Mouse (Mus musculus) hindbrain, embryonic 11.5 days (tissue): Measurements from ENCODE around the gene Rgl1. TPM values are rescaled to one million over a fixed set of nuclear protein-coding genes. Genes with fewer than 3 reads are reported as not detected.

ENCODE experiments used
- ATAC-seq: fragments of 200-750 bp; cut with Nextera tagmentation; 2 replicates; pipeline ENCODE4 v1.8.0; 2017; ENCODE audit warnings: mild to moderate bottlenecking, moderate TSS enrichment, moderate library complexity; ENCODE audit not compliant: low FRiP score
- DNase-seq: peaks from one replicate; pipeline ENCODE4 v3.0.0-alpha.2; 2015; ENCODE audit warnings: low spot score
- H3K27ac ChIP-seq: fragments of 300-500 bp; sonication (generic); 2 replicates; pipeline ENCODE4 v1.5.1; 2014; ENCODE audit warnings: mild to moderate bottlenecking, low read depth, low read length
- H3K27me3 ChIP-seq: fragments of 300-500 bp; sonication (generic); 2 replicates; pipeline ENCODE4 v1.6.1; 2014; ENCODE audit warnings: mild to moderate bottlenecking, low read length, moderate library complexity, mixed read lengths; ENCODE audit not compliant: control insufficient read depth, insufficient read depth
- H3K36me3 ChIP-seq: fragments of 300-500 bp; sonication (generic); 2 replicates; pipeline ENCODE4 v1.6.1; 2014; ENCODE audit warnings: mild to moderate bottlenecking, low read length, moderate library complexity, mixed read lengths; ENCODE audit not compliant: control insufficient read depth, insufficient read depth
- H3K4me1 ChIP-seq: fragments of 300-500 bp; sonication (generic); replicated peaks from 2 replicates; pipeline ENCODE4 v1.6.1; 2014; ENCODE audit warnings: low read length, mixed read lengths; ENCODE audit not compliant: control insufficient read depth, insufficient read depth
- H3K4me2 ChIP-seq: fragments of 300-500 bp; sonication (generic); replicated peaks from 2 replicates; pipeline ENCODE4 v1.6.1; 2014; ENCODE audit warnings: mild to moderate bottlenecking, low read depth, low read length
- H3K4me3 ChIP-seq: fragments of 300-500 bp; sonication (generic); 2 replicates; pipeline ENCODE4 v1.5.1; 2014; ENCODE audit warnings: low read depth, low read length
- H3K9ac ChIP-seq: fragments of 300-500 bp; sonication (generic); 2 replicates; pipeline ENCODE4 v1.6.1; 2014; ENCODE audit warnings: low read depth, low read length
- H3K9me3 ChIP-seq: fragments of 300-500 bp; sonication (generic); 2 replicates; pipeline ENCODE4 v1.6.1; 2016; ENCODE audit warnings: low read length; ENCODE audit not compliant: control insufficient read depth
- WGBS: fragments of 180-500 bp; shearing (Covaris S2); extraction: QIAGEN DNeasy Blood & Tissue Kit; methylation state at CpG from one replicate; pipeline ENCODE4 v1.1.7; 2014; 5-methylcytosine and 5-hydroxymethylcytosine counted together
- polyA plus RNA-seq: library from polyadenylated mRNA; unstranded; fragments of >200 nt; fragmentation: Nextera tagmentation; extraction: Ambion mirVana; gene quantifications from 2 replicates; pipeline ENCODE4 v1.2.1, GENCODE M21; 2014

The Rgl1 gene
- polyA plus RNA-seq, 1 experiment from 2014 or later = 26.6 TPM

- Histone ChIP-seq H3K36me3 (no peaks in the 10 kb centered on the region), H3K27me3 (no peaks in the 10 kb centered on the region; the same call in none of the 2 replicates), H3K9ac (no peak overlapping the region), H3K4me3 (peak overlapping the region; percentile 99), H3K4me1 (no peaks in the 10 kb centered on the region), H3K4me2 (peak overlapping the region; percentile 75; the same call in 1 of the 2 replicates), H3K9me3 (no peaks in the 10 kb centered on the region), H3K27ac (no peak overlapping the region)
- ATAC-seq (no peak), DNase-seq (peak; percentile 91)
- 9% methylated on average over 5 of the region's 5 CpGs for WGBS
Measured at GRCm38 (mm10) chr1:152767749-152768488, 1.8 kb upstream of the Rgl1 start.

GRCm38 (mm10) chr1:152766804-152767748, 925 bp upstream of the Rgl1 start:
- Histone ChIP-seq H3K27ac (peak overlapping the region; percentile 82), H3K9me3 (no peaks in the 10 kb centered on the region), H3K27me3 (no peaks in the 10 kb centered on the region; the same call in none of the 2 replicates), H3K4me2 (peak overlapping the region; percentile 75), H3K36me3 (no peaks in the 10 kb centered on the region), H3K4me1 (no peaks in the 10 kb centered on the region), H3K9ac (peak overlapping the region; percentile 89), H3K4me3 (peak overlapping the region; percentile 99)
- 1% methylated on average over 60 of the region's 60 CpGs for WGBS
- peak; percentile 62 for DNase-seq
- ATAC-seq = peak; percentile 80

GRCm38 (mm10) chr1:152761791-152762190, 4.4 kb downstream of the Rgl1 start:
- H3K27ac ChIP-seq = no peak overlapping the region
- no peaks in the 10 kb centered on the region for H3K4me1 ChIP-seq
- H3K27me3 ChIP-seq = no peaks in the 10 kb centered on the region; the same call in none of the 2 replicates
- DNase-seq (no peak), ATAC-seq (no peak)
- H3K4me3 ChIP-seq = no peak overlapping the region
- no peak overlapping the region for H3K9ac ChIP-seq
- 81% methylated on average over 2 of the region's 2 CpGs for WGBS
- no peaks in the 10 kb centered on the region for H3K36me3 ChIP-seq
- H3K9me3 ChIP-seq = no peaks in the 10 kb centered on the region
- no peak overlapping the region for H3K4me2 ChIP-seq

GRCm38 (mm10) chr1:152750312-152750965, 15.7 kb downstream of the Rgl1 start, which contains the start of gene Apobec4:
Apobec4 (plus strand) TSS chr1:152750551.
- H3K27me3 ChIP-seq = no peaks in the 10 kb centered on the region
- H3K4me3 ChIP-seq = no peak within 1 kb of the TSS
- no peak for DNase-seq
- no peaks in the 10 kb centered on the region for H3K9me3 ChIP-seq
- H3K4me2 ChIP-seq = no peak within 1 kb of the TSS
- H3K36me3 ChIP-seq = no peaks in the 10 kb centered on the region
- no peaks in the 10 kb centered on the region for H3K4me1 ChIP-seq
- no peak within 1 kb of the TSS for H3K27ac ChIP-seq
- WGBS = 74% methylated on average over 13 of the region's 13 CpGs
- ATAC-seq = no peak
- no peak within 1 kb of the TSS for H3K9ac ChIP-seq

- Histone ChIP-seq H3K9me3 (no peaks in the 10 kb centered on the region), H3K27ac (no peak overlapping the region), H3K4me2 (no peak overlapping the region), H3K9ac (no peak overlapping the region), H3K4me1 (no peaks in the 10 kb centered on the region), H3K36me3 (no peaks in the 10 kb centered on the region), H3K4me3 (no peak overlapping the region), H3K27me3 (no peaks in the 10 kb centered on the region)
- WGBS = 79% methylated on average over 9 of the region's 9 CpGs
- no peak for ATAC-seq
- DNase-seq = no peak
Measured at GRCm38 (mm10) chr1:152749276-152749675, 16.9 kb downstream of the Rgl1 start.

GRCm38 (mm10) chr1:152746426-152746825, 19.7 kb downstream of the Rgl1 start:
- Histone ChIP-seq H3K27me3 (no peaks in the 10 kb centered on the region), H3K4me1 (no peaks in the 10 kb centered on the region), H3K4me2 (no peak overlapping the region), H3K4me3 (no peak overlapping the region), H3K27ac (no peak overlapping the region), H3K9ac (no peak overlapping the region), H3K36me3 (no peaks in the 10 kb centered on the region), H3K9me3 (no peaks in the 10 kb centered on the region)
- DNase-seq (peak; percentile 85), ATAC-seq (peak; percentile 60; the same call in 1 of the 2 replicates)
- 10% methylated on average over 5 of the region's 5 CpGs for WGBS

- no peak for ATAC-seq
- 74% methylated on average over 15 of the region's 15 CpGs for WGBS
Measured at GRCm38 (mm10) chr1:152743095-152743826, 22.9 kb downstream of the Rgl1 start.

GRCm38 (mm10) chr1:152739374-152739773, 26.8 kb downstream of the Rgl1 start:
- no peaks in the 10 kb centered on the region for H3K4me1 ChIP-seq
- H3K27me3 ChIP-seq = no peaks in the 10 kb centered on the region
- H3K4me2 ChIP-seq = no peak overlapping the region
- H3K9ac ChIP-seq = no peak overlapping the region
- H3K36me3 ChIP-seq = no peaks in the 10 kb centered on the region
- H3K27ac ChIP-seq = no peak overlapping the region
- ATAC-seq (no peak), DNase-seq (no peak)
- H3K4me3 ChIP-seq = no peak overlapping the region
- no peaks in the 10 kb centered on the region for H3K9me3 ChIP-seq
- WGBS = 87% methylated on average over 11 of the region's 11 CpGs

More at GRCm38 (mm10) chr1:152743095-152743826, 22.9 kb downstream of the Rgl1 start:
- H3K27ac ChIP-seq = no peak overlapping the region
- H3K27me3 ChIP-seq = no peaks in the 10 kb centered on the region
- H3K36me3 ChIP-seq = no peaks in the 10 kb centered on the region
- H3K4me2 ChIP-seq = no peak overlapping the region
- no peak overlapping the region for H3K9ac ChIP-seq
- H3K4me3 ChIP-seq = no peak overlapping the region
- DNase-seq = no peak
- H3K9me3 ChIP-seq = no peaks in the 10 kb centered on the region
- no peaks in the 10 kb centered on the region for H3K4me1 ChIP-seq
